Mouse (Mus musculus): ENCODE measurements at regions not wholly inside any gene's neighbourhood (a gene's known extent, or its start where the extent isn't known, plus 50 kb on each side); places are given as distances from the start of the nearest gene placed in this dataset.

GRCm38 (mm10) chr4:33840119-33840518 lies 84.3 kb upstream of the Cnr1 start:
- TF ChIP-seq CTCF (conservative IDR thresholded peaks at IDR 0.05 in 1 of 2, IDR thresholded peaks at IDR 0.05 in 1 of 2; ENCODE audit: low read depth in 2 of 2, low read length in 2 of 2) (no peak), EP300 (IDR thresholded peaks at IDR 0.05; ENCODE audit: low read length) (no peak), HCFC1 (IDR thresholded peaks at IDR 0.05; ENCODE audit: low read depth, low read length) (no peak), TCF12 (IDR thresholded peaks at IDR 0.05; ENCODE audit: low read depth, low read length) (no peak), CHD2 (IDR thresholded peaks at IDR 0.05; ENCODE audit: low read length) (no peak), MYC (IDR thresholded peaks at IDR 0.05; ENCODE audit: low read depth, low read length) (no peak), ZC3H11A (IDR thresholded peaks at IDR 0.05; ENCODE audit: low read depth, low read length) (no peak)
